Mouse (Mus musculus) spleen, adult 2 months (tissue): Measurements from ENCODE around the gene Lins1.

Source experiments
- CTCF ChIP-seq: fragments of 200-500 bp; IDR thresholded peaks from 2 replicates; pipeline ENCODE4 v1.5.1; 2011; ENCODE audit warnings: mild to moderate bottlenecking, inconsistent platforms; ENCODE audit not compliant: insufficient read depth, insufficient read length, insufficient replicate concordance; ENCODE audit errors: extremely low read depth
- POLR2A ChIP-seq: fragments of 200-500 bp; IDR thresholded peaks from 2 replicates; pipeline ENCODE4 v1.6.1; 2011; ENCODE audit warnings: low read depth, low read length, inconsistent platforms

- TF ChIP-seq POLR2A (no peak), CTCF (no peak)
Observed at GRCm38 (mm10) chr7:66749998-66750397, 60.3 kb downstream of the Lins1 start.
